Mouse (Mus musculus) MEL (cell line): ENCODE measurements around the gene Rtp4.

Experiments
- CTCF ChIP-seq, 3 experiments: IDR thresholded peaks in 2 of 3; conservative IDR thresholded peaks in 1 of 3; 2 replicates each; pipeline ENCODE4 v1.5.1; 2011 to 2012; ENCODE audit warnings: low read length in 3 of 3, low read depth in 2 of 3, mild to moderate bottlenecking in 2 of 3, improper control_type of control experiment in 1 of 3, inconsistent platforms in 1 of 3, mixed read lengths in 1 of 3, moderate library complexity in 1 of 3; ENCODE audit not compliant: control insufficient read depth in 1 of 3, insufficient read depth in 1 of 3, poor library complexity in 1 of 3, severe bottlenecking in 1 of 3
- EP300 ChIP-seq, 2 experiments: IDR thresholded peaks; 2 replicates each; pipeline ENCODE4 v1.6.1; 2011; ENCODE audit warnings: improper control_type of control experiment in 2 of 2, low read length in 2 of 2, low read depth in 1 of 2, mild to moderate bottlenecking in 1 of 2
- HCFC1 ChIP-seq: IDR thresholded peaks from 2 replicates; pipeline ENCODE4 v1.6.1; 2012; ENCODE audit warnings: low read depth, mild to moderate bottlenecking, inconsistent platforms, low read length, improper control_type of control experiment, moderate library complexity
- KAT2A ChIP-seq: conservative IDR thresholded peaks from 2 replicates; pipeline ENCODE4 v1.6.1; 2012; ENCODE audit warnings: low read depth, low read length, improper control_type of control experiment, inconsistent platforms
- MAX ChIP-seq: IDR thresholded peaks from 2 replicates; pipeline ENCODE4 v1.6.1; 2011; ENCODE audit warnings: low read length, improper control_type of control experiment
- MAZ ChIP-seq: IDR thresholded peaks from 2 replicates; pipeline ENCODE4 v1.6.1; 2012; ENCODE audit warnings: low read depth, mild to moderate bottlenecking, inconsistent platforms, low read length, improper control_type of control experiment
- MYC ChIP-seq: IDR thresholded peaks from 2 replicates; pipeline ENCODE4 v1.6.1; 2011; ENCODE audit warnings: low read depth, mild to moderate bottlenecking, low read length, improper control_type of control experiment, moderate library complexity
- NELFE ChIP-seq: IDR thresholded peaks from 2 replicates; pipeline ENCODE4 v1.6.1; 2011; ENCODE audit warnings: low read depth, low read length, improper control_type of control experiment
- POLR2A ChIP-seq, 2 experiments: IDR thresholded peaks; 2 replicates each; pipeline ENCODE4 v1.6.1; 2011 to 2012; ENCODE audit warnings: low read length in 2 of 2, mild to moderate bottlenecking in 2 of 2, control low read depth in 1 of 2, improper control_type of control experiment in 1 of 2, low read depth in 1 of 2, moderate library complexity in 1 of 2; ENCODE audit not compliant: control insufficient read depth in 1 of 2, insufficient read depth in 1 of 2, poor library complexity in 1 of 2
- TCF12 ChIP-seq: IDR thresholded peaks from 2 replicates; pipeline ENCODE4 v1.6.1; 2014; ENCODE audit warnings: low read depth, mild to moderate bottlenecking, inconsistent platforms, low read length, improper control_type of control experiment, moderate library complexity
- USF2 ChIP-seq, 2 experiments: IDR thresholded peaks; 2 replicates each; pipeline ENCODE4 v1.6.1; 2011 to 2012; ENCODE audit warnings: improper control_type of control experiment in 2 of 2, low read length in 2 of 2, borderline replicate concordance in 1 of 2, inconsistent platforms in 1 of 2, low read depth in 1 of 2, mild to moderate bottlenecking in 1 of 2; ENCODE audit not compliant: insufficient read depth in 1 of 2
- ZMIZ1 ChIP-seq: IDR thresholded peaks from 2 replicates; pipeline ENCODE4 v1.6.1; 2012; ENCODE audit warnings: low read depth, mild to moderate bottlenecking, inconsistent platforms, low read length, improper control_type of control experiment, moderate library complexity

DNA sequence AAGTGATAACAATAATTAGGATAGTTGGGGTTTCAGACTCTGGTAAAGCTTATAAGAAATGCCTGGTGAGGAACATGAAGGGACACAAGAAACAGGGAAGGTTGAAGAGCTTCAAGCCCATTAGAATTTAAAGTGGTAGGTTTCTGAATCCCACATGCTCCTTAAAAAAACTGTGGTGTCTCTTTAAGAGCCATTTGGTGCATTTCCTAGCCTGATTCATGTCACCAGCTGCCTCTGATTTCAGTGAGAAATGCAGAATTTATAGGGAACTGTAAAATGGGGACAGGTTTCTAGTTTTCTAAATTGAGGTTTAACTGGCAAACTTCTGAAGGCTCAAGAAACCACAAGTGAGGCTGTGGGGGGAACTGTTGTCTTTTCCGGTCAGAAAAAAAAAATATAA lies 320 bp upstream of the Rtp4 start:
- TF ChIP-seq POLR2A (IDR thresholded peaks at IDR 0.05; ENCODE audit: control insufficient read depth in 1 of 2, insufficient read depth in 1 of 2, low read depth in 1 of 2, low read length in 2 of 2, poor library complexity in 1 of 2): no peak
- TF ChIP-seq CTCF (IDR thresholded peaks at IDR 0.05 in 2 of 3, conservative IDR thresholded peaks at IDR 0.05 in 1 of 3; ENCODE audit: control insufficient read depth in 1 of 3, insufficient read depth in 1 of 3, low read depth in 2 of 3, low read length in 3 of 3, poor library complexity in 1 of 3, severe bottlenecking in 1 of 3): no peak
- no peak for TF ChIP-seq ZMIZ1
- no peak for TF ChIP-seq TCF12
- no peak for TF ChIP-seq MYC
- TF ChIP-seq NELFE: no peak
- TF ChIP-seq MAX: no peak
- TF ChIP-seq EP300 (IDR thresholded peaks at IDR 0.05; ENCODE audit: low read depth in 1 of 2, low read length in 2 of 2): no peak
- no peak for TF ChIP-seq USF2 (IDR thresholded peaks at IDR 0.05; ENCODE audit: borderline replicate concordance in 1 of 2, insufficient read depth in 1 of 2, low read depth in 1 of 2, low read length in 2 of 2)
- TF ChIP-seq KAT2A: no peak
- no peak for TF ChIP-seq MAZ
- TF ChIP-seq HCFC1: no peak
